Mouse (Mus musculus): Measurements from ENCODE around the gene Paqr3.

DNA sequence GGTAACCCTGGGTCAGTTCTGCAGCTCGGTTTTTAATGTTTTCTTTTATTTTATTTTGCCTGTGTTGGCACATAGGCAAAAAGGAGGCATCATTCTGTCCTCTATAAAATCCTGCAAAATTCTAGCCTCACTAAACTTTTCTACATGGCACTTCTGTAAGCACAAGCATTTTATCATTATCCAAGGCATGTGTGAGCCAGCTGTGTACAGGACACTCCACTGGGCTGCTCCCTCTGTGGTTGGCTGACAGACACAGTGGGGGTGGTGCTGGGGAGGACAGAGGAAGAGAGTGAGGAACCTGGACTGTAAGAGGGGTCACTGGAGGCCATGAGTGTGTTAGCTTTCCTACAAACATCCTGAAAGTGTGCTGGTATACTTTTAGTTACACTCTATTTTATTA lies 49.4 kb downstream of the Paqr3 start:
- TF ChIP-seq CTCF (IDR thresholded peaks at IDR 0.05; ENCODE audit: low read depth, low read length): no peak
- TF ChIP-seq POLR2A (IDR thresholded peaks at IDR 0.05; ENCODE audit: extremely low read depth, insufficient read depth, low read length): no peak
